Mouse (Mus musculus) midbrain, embryonic 13.5 days (tissue): ENCODE measurements around the gene Ncoa1. TPM values are rescaled to one million over a fixed set of nuclear protein-coding genes. Genes with fewer than 3 reads are reported as not detected.

Experiments used
- ATAC-seq: fragments of 200-750 bp; cut with Nextera tagmentation; 2 replicates; pipeline ENCODE4 v1.8.0; 2017; ENCODE audit warnings: mild to moderate bottlenecking, moderate TSS enrichment, moderate library complexity
- H3K27ac ChIP-seq: fragments of 300-500 bp; sonication (generic); 2 replicates; pipeline ENCODE4 v1.5.1; 2015; ENCODE audit warnings: inconsistent platforms, mild to moderate bottlenecking, moderate library complexity
- H3K27me3 ChIP-seq: fragments of 300-500 bp; sonication (generic); 2 replicates; pipeline ENCODE4 v1.6.1; 2015; ENCODE audit warnings: mild to moderate bottlenecking, inconsistent platforms
- H3K36me3 ChIP-seq: fragments of 300-500 bp; sonication (generic); 2 replicates; pipeline ENCODE4 v1.6.1; 2015; ENCODE audit warnings: mild to moderate bottlenecking, inconsistent platforms
- H3K4me1 ChIP-seq: fragments of 300-500 bp; sonication (generic); replicated peaks from 2 replicates; pipeline ENCODE4 v1.6.1; 2015; ENCODE audit warnings: inconsistent platforms
- H3K4me2 ChIP-seq: fragments of 300-500 bp; sonication (generic); replicated peaks from 2 replicates; pipeline ENCODE4 v1.6.1; 2015; ENCODE audit warnings: moderate library complexity, mild to moderate bottlenecking, inconsistent platforms
- H3K4me3 ChIP-seq: fragments of 300-500 bp; sonication (generic); replicated peaks from 2 replicates; pipeline ENCODE4 v1.5.1; 2015; ENCODE audit warnings: mild to moderate bottlenecking, inconsistent platforms
- H3K9ac ChIP-seq: fragments of 300-500 bp; sonication (generic); replicated peaks from 2 replicates; pipeline ENCODE4 v1.6.1; 2015; ENCODE audit warnings: mild to moderate bottlenecking, inconsistent platforms
- H3K9me3 ChIP-seq: fragments of 300-500 bp; sonication (generic); 2 replicates; pipeline ENCODE4 v1.6.1; 2016; ENCODE audit warnings: mild to moderate bottlenecking, inconsistent platforms
- WGBS: fragments of 180-500 bp; shearing (Covaris S2); methylation state at CpG from one replicate; pipeline ENCODE4 v1.1.7; 2015; 5-methylcytosine and 5-hydroxymethylcytosine counted together
- polyA plus RNA-seq: library from polyadenylated mRNA; unstranded; fragments of >200 nt; fragmentation: Nextera tagmentation; extraction: Ambion mirVana; gene quantifications from 2 replicates; pipeline ENCODE4 v1.2.1, GENCODE M21; 2015

The Ncoa1 gene
- polyA plus RNA-seq, 1 experiment from 2014 or later: 9.2 TPM

DNA sequence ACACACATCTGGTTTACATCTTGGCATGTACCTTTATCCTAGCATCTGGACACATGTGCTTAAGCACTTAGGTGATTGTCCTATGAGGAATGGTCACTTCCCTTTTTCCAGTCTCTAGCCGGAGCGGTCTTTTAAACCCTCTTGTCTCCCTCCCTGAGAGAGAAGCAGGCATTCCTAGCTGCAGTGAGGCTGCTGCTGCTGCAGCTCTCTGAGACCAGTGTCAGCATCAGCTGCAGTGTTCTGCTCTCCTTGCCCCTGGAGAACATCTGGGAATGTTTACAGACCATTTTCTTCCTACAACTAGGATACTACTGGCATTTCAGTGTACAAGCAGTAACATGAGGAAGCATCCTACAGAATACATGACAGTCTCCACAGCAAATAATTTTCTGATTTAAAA is 133.8 kb downstream of the Ncoa1 start:
- H3K27me3 ChIP-seq: no peaks in the 10 kb centered on the region
- H3K4me1 ChIP-seq: 0 out of 2 replicates have a peak, but pooled peaks cover 8% of the 10 kb centered on the region
- no peak overlapping the region for H3K4me2 ChIP-seq
- H3K27ac ChIP-seq: no peak overlapping the region
- no peak for ATAC-seq
- peaks cover 3% of the 10 kb centered on the region; the same call in 1 of the 2 replicates for H3K36me3 ChIP-seq
- no peak overlapping the region for H3K9ac ChIP-seq
- H3K4me3 ChIP-seq: no peak overlapping the region
- 71% methylated on average over 2 of the region's 2 CpGs for WGBS
- H3K9me3 ChIP-seq: no peaks in the 10 kb centered on the region

DNA sequence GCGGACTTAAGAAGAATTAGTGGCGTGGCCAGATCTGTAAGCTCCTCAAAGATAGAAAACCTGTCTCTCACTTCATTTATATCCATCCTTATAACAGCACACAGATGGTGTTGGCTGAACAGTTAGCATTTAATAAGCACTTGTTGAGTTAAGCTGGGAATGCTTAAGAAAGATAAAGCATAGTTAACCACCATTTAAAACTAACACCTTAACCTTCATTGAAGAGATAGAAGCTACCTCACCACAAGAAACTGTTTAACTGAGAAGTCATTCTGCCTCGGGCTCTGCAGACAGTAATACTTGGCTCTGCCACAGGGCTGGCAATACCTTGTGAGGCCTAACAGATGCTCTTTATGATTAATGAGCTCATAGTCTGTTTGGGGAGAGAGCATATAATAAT is 134.9 kb downstream of the Ncoa1 start:
- WGBS: 70% methylated on average over 3 of the region's 3 CpGs
- 0 out of 2 replicates have a peak, but pooled peaks cover 8% of the 10 kb centered on the region for H3K4me1 ChIP-seq
- H3K27ac ChIP-seq: no peak overlapping the region
- H3K4me3 ChIP-seq: no peak overlapping the region
- H3K9me3 ChIP-seq: no peaks in the 10 kb centered on the region
- no peak overlapping the region for H3K4me2 ChIP-seq
- H3K36me3 ChIP-seq: peaks cover 8% of the 10 kb centered on the region; the same call in 1 of the 2 replicates
- H3K9ac ChIP-seq: no peak overlapping the region
- 0 out of 2 replicates have a peak, but pooled peaks have one; percentile 58 for ATAC-seq
- H3K27me3 ChIP-seq: no peaks in the 10 kb centered on the region

DNA sequence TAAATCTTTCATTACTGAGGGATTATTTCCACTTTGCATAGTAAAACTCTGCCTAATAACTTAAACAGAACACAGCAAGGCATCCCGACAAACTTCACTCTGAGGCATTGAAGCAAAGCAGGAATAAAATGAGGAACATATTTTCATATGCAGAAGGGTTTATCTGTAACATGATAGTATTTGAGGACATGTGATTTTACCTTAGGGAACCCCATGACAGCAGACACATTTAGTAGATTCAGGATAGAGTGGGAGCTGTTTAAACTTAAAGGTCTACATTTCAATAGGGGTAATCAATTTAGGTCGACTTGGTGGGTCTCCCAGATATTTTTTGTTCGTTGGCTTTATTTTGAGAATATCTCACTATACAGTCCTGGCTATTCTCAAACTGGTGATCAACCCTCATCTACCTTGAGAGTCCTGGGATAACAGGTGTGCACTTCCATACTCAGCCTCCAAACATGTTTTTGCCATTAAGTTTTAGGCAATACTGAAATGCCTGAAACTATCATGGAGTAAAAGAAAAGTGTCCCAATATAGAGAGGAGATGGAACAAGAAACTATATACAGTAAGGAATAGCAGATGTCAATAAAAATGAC is 136.6 kb downstream of the Ncoa1 start:
- ATAC-seq: no peak
- 88% methylated on average over 3 of the region's 3 CpGs for WGBS
- Histone ChIP-seq H3K4me2 (no peak overlapping the region), H3K27ac (no peak overlapping the region), H3K9ac (no peak overlapping the region), H3K4me3 (no peak overlapping the region), H3K27me3 (no peaks in the 10 kb centered on the region), H3K9me3 (no peaks in the 10 kb centered on the region), H3K4me1 (0 out of 2 replicates have a peak, but pooled peaks cover 5% of the 10 kb centered on the region), H3K36me3 (peaks cover 9% of the 10 kb centered on the region; the same call in 1 of the 2 replicates)

DNA sequence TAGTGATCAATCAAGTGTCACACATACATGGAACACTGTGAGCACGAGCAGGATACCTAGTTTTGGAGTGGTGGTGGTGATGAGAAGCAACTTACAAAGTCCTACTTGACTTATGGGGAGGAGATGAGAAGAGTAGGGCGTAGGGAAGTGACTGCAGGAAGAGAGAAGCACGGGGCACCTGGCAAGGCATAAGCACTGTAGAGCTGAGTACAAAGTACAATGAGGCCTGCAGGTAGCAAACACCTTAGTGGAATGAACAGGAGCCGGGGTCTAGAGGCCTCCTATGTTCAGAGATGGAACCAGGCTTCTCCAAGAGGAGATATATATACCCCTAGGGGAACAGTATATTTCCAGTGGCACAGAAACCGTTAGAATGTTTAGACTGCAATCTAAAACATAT is 153.4 kb downstream of the Ncoa1 start:
- Histone ChIP-seq H3K4me1 (no peaks in the 10 kb centered on the region), H3K4me2 (no peak overlapping the region), H3K36me3 (peaks cover 27% of the 10 kb centered on the region), H3K9me3 (no peaks in the 10 kb centered on the region), H3K9ac (no peak overlapping the region), H3K27me3 (no peaks in the 10 kb centered on the region), H3K4me3 (no peak overlapping the region), H3K27ac (no peak overlapping the region)
- no peak for ATAC-seq
- WGBS: 88% methylated on average over 5 of the region's 5 CpGs

DNA sequence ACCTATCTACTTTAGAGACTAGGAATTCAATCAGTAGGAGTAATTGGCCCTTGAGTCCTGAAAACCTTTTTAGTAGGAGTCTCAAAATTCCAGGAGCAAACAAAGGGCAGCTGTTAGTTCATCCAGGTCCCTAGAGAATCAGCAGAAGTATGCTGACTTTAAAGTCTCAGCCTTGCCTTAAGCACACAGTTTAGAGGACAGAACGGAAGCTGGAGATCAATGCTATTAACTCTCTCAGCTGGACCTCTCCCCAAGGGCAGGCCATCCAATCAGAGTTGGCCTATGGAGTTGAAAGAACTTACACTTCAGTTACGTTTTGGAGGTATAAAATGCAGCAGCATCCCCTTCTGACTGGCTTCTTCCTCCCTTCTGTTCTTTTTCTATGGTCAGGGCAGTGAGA is 154.8 kb downstream of the Ncoa1 start:
- no peak overlapping the region for H3K4me2 ChIP-seq
- no peak for ATAC-seq
- no peaks in the 10 kb centered on the region for H3K27me3 ChIP-seq
- no peak overlapping the region for H3K4me3 ChIP-seq
- no peak overlapping the region for H3K9ac ChIP-seq
- no peak overlapping the region for H3K27ac ChIP-seq
- peaks cover 27% of the 10 kb centered on the region for H3K36me3 ChIP-seq
- H3K9me3 ChIP-seq: no peaks in the 10 kb centered on the region
- H3K4me1 ChIP-seq: no peaks in the 10 kb centered on the region
- WGBS: 38% methylated on average over 2 of the region's 2 CpGs

DNA sequence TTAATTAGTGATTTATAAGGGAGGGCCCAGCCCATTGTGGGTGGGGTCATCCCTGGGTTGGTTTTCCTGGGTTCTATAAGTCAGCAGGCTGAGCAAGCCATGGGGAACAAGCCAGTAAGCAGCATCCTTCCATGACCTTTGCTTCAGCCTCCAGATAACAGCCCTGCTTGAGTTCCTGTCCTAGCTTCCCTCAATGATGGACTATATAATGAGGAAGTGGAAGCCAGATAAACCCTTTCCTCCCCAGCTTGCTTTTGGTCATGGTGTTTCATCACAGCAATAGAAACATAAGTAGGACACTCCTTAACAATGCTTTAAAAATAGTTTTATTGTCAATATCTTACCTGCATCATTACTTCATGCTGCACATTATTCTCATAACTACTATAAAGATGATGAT is 163.2 kb downstream of the Ncoa1 start:
- H3K9me3 ChIP-seq: no peaks in the 10 kb centered on the region

DNA sequence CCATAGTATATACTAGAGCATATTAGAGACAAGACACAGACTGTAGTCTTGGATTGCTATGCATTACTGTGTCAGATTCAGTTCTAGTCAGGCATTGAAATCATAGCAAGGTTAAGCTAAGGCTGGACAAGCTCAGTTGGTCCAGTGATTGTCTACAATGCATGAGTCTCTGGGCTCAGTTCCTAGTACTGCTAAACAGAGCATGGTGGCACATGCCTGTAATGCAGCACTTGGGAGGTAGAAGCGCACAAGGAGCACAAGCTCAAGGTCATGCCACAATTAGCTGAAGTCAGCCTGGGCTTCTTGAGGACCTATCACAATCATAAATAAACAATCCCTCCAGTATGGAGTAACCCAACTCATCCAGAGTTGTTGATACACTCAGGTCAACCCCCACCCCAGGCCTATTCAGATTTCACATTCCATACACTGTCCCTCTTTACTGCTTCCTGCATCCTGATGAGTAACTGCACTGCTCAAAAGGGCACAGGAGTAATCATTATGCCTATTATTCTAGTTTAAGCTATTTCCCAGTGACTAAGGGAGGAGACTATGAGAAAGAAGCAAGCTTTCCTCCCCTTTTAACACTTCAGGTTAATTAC is 170.2 kb downstream of the Ncoa1 start:
- Histone ChIP-seq H3K27ac (no peak overlapping the region), H3K4me3 (no peak overlapping the region), H3K36me3 (peaks cover 10% of the 10 kb centered on the region), H3K27me3 (no peaks in the 10 kb centered on the region), H3K4me1 (no peaks in the 10 kb centered on the region), H3K4me2 (no peak overlapping the region), H3K9me3 (no peaks in the 10 kb centered on the region), H3K9ac (no peak overlapping the region)
- no peak for ATAC-seq
- WGBS: 87% methylated on average over 1 of the region's 1 CpGs

More for the DNA sequence above, 163.2 kb downstream of the Ncoa1 start:
- Histone ChIP-seq H3K27me3 (no peaks in the 10 kb centered on the region), H3K36me3 (peaks cover 23% of the 10 kb centered on the region), H3K27ac (no peak overlapping the region), H3K9ac (no peak overlapping the region), H3K4me2 (no peak overlapping the region), H3K4me1 (no peaks in the 10 kb centered on the region), H3K4me3 (no peak overlapping the region)
- no peak for ATAC-seq

DNA sequence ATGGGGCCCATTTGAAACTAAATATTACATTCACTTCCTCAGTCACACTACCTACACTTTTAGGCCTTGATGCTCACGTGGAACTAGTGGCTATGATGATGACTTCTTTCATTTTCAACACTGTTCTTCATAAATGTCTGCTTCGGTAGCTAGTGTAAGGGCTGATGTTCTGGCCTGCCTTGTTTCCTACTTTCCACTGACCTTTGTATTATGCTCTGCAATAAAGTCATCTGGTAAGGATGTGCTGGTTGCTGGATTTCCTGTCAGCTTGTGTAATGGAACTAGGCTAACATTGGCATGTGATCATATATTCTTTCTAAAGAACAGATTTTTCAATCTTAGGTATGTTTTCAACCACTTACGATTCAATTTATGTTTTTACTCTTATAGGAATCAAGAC is 177.7 kb downstream of the Ncoa1 start:
- no peak overlapping the region for H3K27ac ChIP-seq
- 89% methylated on average over 3 of the region's 3 CpGs for WGBS
- H3K9ac ChIP-seq: no peak overlapping the region

DNA sequence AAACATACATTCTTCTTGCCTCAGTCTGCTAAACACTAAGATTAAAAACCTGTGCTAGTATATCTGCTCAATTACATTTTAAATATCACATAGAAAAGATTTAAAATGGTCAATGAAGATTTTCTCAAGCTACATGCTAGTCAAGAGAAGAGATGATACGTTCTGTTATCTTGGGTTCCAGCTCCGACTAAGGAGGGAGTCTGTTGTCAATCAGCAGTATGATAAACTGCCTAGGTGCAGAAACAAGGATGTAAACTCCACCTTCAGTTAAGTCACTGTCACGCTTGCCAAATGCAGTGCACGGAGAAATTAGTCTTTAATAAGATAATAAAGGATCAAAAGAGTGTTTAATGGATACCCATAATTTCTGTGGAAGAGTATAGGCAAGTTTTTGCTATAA is 178.4 kb downstream of the Ncoa1 start:
- 91% methylated on average over 4 of the region's 4 CpGs for WGBS
- Histone ChIP-seq H3K27me3 (no peaks in the 10 kb centered on the region), H3K9me3 (no peaks in the 10 kb centered on the region), H3K36me3 (peaks cover 21% of the 10 kb centered on the region), H3K4me2 (no peak overlapping the region), H3K4me3 (no peak overlapping the region), H3K9ac (no peak overlapping the region), H3K27ac (no peak overlapping the region), H3K4me1 (no peaks in the 10 kb centered on the region)
- ATAC-seq: no peak

More for the DNA sequence above, 177.7 kb downstream of the Ncoa1 start:
- H3K4me2 ChIP-seq: no peak overlapping the region
- H3K4me3 ChIP-seq: no peak overlapping the region
- H3K9me3 ChIP-seq: no peaks in the 10 kb centered on the region
- no peaks in the 10 kb centered on the region for H3K4me1 ChIP-seq
- H3K36me3 ChIP-seq: peaks cover 15% of the 10 kb centered on the region
- no peak for ATAC-seq
- no peaks in the 10 kb centered on the region for H3K27me3 ChIP-seq

DNA sequence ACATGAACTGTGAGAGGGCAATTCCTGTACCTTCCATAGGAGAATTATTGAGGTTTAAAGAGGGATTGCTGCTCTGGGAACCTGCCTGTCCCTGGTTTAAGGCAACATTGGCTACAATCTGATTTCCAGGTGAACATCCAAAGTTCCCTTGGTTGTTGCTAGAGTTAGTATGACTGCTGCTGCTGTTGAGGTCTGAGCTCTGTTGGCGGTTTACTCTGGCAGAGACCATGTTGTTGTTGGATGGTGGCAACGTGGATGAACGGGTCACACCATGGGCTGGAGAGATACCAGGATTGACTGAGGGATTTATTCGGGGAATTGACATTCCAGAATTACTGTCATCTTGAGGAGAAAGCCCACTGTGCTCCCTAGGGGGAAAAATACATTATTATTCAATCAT is 181.1 kb downstream of the Ncoa1 start:
- Histone ChIP-seq H3K9me3 (no peaks in the 10 kb centered on the region), H3K4me2 (no peak overlapping the region), H3K9ac (no peak overlapping the region), H3K36me3 (peaks cover 21% of the 10 kb centered on the region), H3K27ac (no peak overlapping the region), H3K27me3 (no peaks in the 10 kb centered on the region), H3K4me1 (no peaks in the 10 kb centered on the region), H3K4me3 (no peak overlapping the region)
- no peak for ATAC-seq
- WGBS: 92% methylated on average over 4 of the region's 4 CpGs

DNA sequence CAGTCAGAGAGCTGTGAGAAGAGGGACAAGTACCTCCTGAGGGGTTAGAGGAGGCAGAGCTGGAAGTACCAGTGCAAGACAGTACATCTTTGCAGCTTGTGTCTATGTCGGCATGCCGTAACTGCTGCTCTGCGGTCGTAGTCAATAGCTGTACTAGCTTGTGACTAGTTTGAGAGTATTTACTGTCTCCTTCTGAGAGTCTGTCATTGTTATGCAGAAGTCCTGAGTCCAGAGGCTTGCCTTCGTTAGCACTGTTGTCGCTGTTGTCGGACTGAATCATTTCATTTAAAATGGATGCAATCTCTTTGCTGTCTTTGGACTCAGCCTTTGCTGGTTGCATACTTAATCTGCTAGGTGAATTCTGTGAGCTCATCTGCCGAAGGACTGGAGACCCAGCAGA is 181.7 kb downstream of the Ncoa1 start:
- Histone ChIP-seq H3K9me3 (no peaks in the 10 kb centered on the region), H3K36me3 (peaks cover 24% of the 10 kb centered on the region), H3K4me3 (no peak overlapping the region), H3K4me2 (no peak overlapping the region), H3K9ac (no peak overlapping the region), H3K27ac (no peak overlapping the region), H3K27me3 (no peaks in the 10 kb centered on the region), H3K4me1 (no peaks in the 10 kb centered on the region)
- 83% methylated on average over 8 of the region's 8 CpGs for WGBS
- no peak for ATAC-seq

DNA sequence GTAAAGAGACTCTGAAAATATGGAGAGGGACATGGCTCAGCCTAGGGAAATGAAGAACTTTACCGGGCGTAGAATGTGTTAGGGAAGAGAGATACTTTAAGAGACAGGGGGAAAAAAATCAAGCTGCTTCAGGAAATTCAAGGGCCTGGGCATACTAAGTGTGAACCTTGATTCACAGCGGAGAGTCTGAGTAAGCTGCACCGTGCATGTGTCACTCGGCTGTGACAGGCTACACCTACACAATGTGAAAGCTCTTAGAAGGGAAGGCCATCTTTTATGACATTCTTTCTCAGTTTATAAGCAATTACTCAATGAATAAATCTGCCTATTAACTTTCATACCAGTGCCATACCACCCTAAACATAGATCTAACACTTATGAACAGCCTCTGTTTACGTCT is 183.2 kb downstream of the Ncoa1 start:
- 95% methylated on average over 6 of the region's 6 CpGs for WGBS
- ATAC-seq: no peak
- Histone ChIP-seq H3K27ac (no peak overlapping the region), H3K9ac (no peak overlapping the region), H3K36me3 (peaks cover 30% of the 10 kb centered on the region), H3K27me3 (no peaks in the 10 kb centered on the region), H3K4me1 (no peaks in the 10 kb centered on the region), H3K4me2 (no peak overlapping the region), H3K9me3 (no peaks in the 10 kb centered on the region), H3K4me3 (no peak overlapping the region)

DNA sequence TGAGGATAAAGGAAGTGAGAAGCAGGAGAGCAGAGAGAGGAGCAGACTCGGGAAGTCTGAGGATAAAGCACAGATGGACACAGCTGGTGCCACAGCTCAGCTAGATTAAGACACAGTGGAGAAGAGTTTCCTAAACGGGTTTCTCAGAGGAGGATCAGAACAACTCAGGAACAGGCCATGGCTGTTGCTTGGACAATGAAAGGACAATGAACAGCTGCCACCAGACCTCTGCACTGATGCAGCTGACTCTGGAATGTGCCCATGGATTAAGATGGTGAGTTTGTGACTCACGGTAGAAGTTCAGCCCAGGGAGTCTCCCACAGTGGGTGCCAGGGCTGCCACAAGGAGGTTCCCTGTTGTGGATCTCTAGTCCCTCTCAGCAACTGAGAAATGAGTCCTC is 191.8 kb downstream of the Ncoa1 start:
- 10% methylated on average over 3 of the region's 3 CpGs for WGBS
- no peaks in the 10 kb centered on the region for H3K4me1 ChIP-seq
- no peak for ATAC-seq

More for the DNA sequence above, 191.8 kb downstream of the Ncoa1 start:
- no peaks in the 10 kb centered on the region for H3K9me3 ChIP-seq
- H3K9ac ChIP-seq: no peak overlapping the region
- H3K36me3 ChIP-seq: peaks cover 14% of the 10 kb centered on the region
- H3K4me2 ChIP-seq: no peak overlapping the region
- no peaks in the 10 kb centered on the region for H3K27me3 ChIP-seq
- no peak overlapping the region for H3K27ac ChIP-seq
- no peak overlapping the region for H3K4me3 ChIP-seq
